Mouse (Mus musculus): ENCODE data around the gene 4931423N10Rik. TPM values are rescaled to one million over a fixed set of nuclear protein-coding genes. Genes with fewer than 3 reads are reported as not detected.
A peak's percentile ranks its signal among the peaks of the same experiment; 100 is the strongest.
"Not testable (repeated sequence)": the region's sequence is repeated elsewhere in the genome, so short reads cannot be mapped to it uniquely, and the experiment has no call there.

The 4931423N10Rik gene
- total RNA-seq (2021), result under 1 TPM in 1 of 2 experiments, not detected in 1; 0.30 TPM

DNA sequence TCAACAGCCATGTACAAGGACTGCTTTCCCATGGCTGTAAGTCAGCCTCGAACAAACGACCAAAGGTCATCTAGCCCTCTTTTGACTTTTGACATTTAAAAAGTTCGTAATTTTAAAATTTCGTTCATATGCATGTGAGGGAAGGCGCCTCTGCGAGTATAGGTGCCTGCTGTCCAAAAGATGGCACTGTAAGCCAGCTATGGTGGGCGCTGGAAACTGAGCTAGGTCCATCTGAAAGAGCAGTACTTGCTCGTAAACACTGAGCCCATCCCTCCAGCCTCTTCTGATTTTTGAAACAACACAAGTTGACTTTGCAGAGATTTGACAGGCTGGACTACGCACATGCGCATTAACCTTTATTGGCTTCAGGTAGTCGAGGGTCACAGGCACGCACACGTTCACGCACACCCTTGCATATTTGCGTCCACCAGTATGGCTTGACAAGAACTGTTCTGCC lies at the start of gene 4931423N10Rik:
Gene 4931423N10Rik, plus strand, starts transcription at position 407 of the 457 bp plus-strand sequence.
- intact Hi-C loops (cut with DNase I), result no loop called here
- DNase-seq (ENCODE audit: extremely low spot score in 1 of 2, low spot score in 2 of 2), result no peak

DNA sequence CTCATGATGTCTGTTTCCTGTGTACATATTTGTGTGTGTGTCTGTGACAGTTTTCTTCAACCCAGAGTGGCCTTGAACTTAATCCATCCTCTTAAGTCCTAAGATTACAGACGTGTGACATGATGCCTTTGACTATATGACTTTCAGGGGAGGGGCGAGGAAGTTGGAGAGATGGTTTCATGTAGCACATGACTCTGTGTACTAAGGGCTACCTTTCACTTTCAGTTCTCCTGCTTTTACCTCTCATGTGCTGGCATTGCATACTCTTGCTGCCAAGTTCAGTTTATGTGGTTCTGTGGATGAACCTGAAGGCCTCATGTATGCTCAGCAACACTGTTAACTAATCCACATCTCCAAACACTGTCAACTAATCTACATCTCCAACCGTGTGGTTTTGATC lies 35.0 kb upstream of the 4931423N10Rik start:
- no peak for DNase-seq (ENCODE audit: extremely low spot score in 1 of 2, low spot score in 2 of 2)

DNA sequence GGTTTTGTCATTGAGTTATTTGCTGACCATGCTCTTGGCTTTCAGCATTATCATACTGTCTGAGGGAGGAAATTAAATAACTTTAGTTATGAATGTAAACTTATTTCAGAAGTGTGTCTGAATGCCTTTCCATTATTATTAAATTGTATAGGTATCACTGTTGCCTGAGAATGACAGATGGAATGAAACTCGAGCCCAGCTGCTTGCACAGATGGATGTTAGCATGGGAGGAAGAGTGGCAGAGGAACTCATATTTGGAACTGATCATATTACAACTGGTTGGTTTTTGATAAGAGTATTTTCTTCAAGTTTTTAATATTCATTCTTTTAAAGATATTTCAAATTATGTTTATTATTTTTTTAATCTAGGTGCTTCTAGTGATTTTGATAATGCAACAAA lies 12.9 kb upstream of the 4931423N10Rik start:
- DNase-seq (ENCODE audit: extremely low spot score in 1 of 2, low spot score in 2 of 2), result no peak
- intact Hi-C loops (cut with DNase I), result no loop called here

More for the DNA sequence above, 35.0 kb upstream of the 4931423N10Rik start:
- intact Hi-C loops (cut with DNase I), result no loop called here

DNA sequence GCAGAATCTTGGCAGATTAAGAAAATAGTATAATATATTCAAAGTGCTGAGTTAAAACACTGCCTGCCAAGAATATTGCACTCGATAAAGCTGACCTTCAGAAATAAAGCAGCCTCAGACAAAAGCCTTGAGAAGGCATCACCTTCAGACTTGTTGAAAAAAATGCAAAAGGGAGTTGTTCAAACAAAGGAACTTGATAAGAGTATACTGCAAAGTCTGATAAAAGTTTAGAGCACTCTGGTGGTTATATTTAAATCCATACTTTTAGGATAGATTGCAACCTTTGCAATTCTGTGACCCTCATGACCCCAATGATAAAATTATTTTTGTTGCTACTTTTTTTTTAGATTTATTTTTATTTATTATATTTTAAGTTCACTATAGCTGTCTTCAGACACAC lies 6.2 kb upstream of the 4931423N10Rik start:
- intact Hi-C loops (cut with DNase I), result no loop called here

DNA sequence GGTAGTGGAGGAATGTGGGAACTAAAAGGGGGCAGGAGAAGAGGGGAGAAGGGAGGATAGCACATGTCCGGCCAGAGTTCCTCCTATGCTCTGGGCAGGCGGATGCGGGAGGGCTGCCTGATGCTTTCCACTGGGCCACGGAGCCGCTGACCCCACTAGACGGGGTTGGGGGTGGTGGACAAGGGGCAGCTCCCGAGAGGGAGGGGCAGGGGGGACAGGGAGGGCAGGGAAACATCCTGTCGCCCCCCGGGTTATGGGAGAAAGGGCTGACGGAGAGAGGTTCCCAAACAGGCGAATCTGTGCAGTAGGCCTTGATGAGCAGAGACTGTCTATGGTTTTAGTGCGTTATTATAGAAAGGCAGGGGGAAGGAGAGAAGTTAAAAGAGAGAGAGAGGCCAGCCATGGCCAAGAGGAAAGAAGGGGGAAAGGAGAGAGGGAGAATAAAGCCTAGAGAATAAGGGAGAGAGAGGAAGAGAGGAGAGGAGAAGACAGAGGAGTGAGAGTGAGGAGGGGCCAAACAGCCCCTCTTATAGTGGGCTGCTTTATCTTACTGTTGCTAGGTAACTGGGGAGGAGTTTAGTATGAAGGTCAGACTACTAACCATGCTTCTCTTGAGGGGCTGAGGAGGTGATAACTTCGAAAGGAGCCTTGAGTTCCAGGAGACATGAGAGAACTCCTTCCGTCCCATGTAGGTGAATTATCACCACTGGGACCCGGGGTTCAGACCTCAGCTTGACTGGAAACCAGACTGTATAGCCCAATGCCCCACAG lies 4.2 kb upstream of the 4931423N10Rik start:
- peak in 1 of 2 experiments; percentile 23 for DNase-seq (ENCODE audit: extremely low spot score in 1 of 2, low spot score in 2 of 2)
- intact Hi-C loops (cut with DNase I), result no loop called here

More for the DNA sequence above, 6.2 kb upstream of the 4931423N10Rik start:
- DNase-seq (ENCODE audit: extremely low spot score in 1 of 2, low spot score in 2 of 2), result no peak

DNA sequence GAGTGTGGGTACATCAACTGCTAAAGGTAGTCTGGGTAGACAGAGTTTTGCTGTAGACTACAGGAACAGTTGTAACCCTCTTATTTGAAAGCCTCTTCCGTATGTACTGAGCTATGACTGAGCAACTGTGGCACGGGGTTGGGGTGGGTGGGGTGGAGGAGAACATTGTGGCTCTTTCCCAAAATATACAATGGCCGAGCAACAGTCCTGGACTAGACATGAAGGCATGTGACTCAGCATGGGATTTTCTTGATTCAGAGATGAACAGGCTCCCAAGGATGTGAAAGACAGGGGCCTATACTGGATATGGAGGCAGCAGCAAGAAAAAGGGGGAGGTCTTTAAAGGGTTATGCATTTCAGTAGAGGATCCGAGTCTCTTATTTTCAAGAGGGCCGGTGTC lies 6.4 kb downstream of the 4931423N10Rik start:
- no peak for DNase-seq (ENCODE audit: extremely low spot score in 1 of 2, low spot score in 2 of 2)
- intact Hi-C loops (cut with DNase I), result no loop called here

DNA sequence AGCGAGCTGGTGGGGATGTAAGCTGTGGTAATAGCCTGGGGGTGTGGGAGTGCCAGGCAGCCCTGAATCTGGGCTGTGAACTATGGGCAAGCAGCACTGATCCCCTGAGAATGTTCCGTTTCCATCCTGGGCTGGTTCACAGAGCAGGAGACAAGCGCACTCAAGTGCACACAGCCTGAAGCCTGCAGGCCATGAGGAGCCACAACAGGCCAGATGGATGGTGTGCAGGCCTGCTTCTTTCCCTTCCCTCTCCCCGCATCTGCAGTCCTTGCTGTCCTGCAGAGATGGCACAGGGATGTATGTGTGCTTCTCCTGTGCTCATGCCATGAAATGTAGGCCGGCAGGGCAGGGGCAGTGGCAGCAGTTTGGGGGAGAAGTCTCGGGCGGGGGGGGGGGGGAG lies 17.9 kb downstream of the 4931423N10Rik start:
- intact Hi-C loops (cut with DNase I), result no loop called here

DNA sequence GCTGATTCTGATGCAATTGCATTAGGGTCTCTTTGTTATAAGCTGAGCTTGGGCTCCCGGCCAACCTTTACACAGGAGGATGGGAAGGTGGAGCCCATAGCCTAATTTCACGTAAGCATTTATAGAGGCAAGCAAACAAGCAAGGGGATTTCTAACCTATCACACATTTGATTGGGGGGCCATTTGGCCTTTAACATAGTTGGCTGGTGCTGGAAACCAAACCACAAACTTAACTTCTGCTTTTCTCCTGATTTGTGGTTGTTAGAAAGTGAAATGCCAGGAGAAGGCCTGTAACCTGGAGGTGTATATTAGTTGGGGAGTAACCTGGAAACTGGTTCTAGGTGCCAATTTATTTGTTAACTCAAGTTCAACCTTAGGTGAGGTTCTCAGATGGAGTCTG lies 21.2 kb downstream of the 4931423N10Rik start:
- no peak for DNase-seq (ENCODE audit: extremely low spot score in 1 of 2, low spot score in 2 of 2)
- intact Hi-C loops (cut with DNase I), result no loop called here

More for the DNA sequence above, 17.9 kb downstream of the 4931423N10Rik start:
- DNase-seq (ENCODE audit: extremely low spot score in 1 of 2, low spot score in 2 of 2), result no peak

DNA sequence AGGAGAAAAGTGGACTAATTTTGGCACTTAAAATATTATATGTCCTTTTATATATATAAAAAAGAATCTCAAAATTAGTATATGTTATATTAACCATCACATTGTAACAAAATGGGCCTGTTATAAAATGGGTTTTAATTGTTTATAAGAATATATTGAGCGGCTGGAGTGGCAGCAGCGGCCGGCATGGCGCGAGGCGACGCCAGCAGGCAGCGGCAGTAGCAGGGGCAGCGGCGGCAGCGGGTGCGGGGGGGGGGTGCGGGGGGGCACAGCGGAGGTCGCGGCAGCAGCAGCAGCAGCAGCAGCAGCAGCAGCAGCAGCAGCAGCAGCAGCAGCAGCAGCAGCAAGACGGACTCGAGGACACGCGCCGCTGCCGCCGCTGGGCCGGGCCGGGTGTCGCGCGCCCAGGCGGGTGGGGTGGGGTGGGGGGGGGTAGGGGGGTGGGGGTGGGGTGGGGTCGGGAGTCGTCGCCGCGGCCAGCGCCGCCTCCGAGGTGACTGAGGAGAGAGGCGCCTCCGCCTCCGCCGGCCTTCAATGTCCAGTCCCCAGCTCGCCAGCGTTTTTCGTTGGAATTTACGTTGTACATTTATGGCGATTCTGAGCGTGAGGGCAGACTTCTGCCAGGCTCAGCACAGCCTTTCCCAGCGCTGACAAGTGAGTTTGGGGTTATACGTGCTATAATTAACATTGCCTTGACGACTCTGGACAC lies 26.9 kb downstream of the 4931423N10Rik start:
- intact Hi-C loops (cut with DNase I), result no loop called here
- peak; percentile 5 to 26 for DNase-seq (ENCODE audit: extremely low spot score in 1 of 2, low spot score in 2 of 2)

DNA sequence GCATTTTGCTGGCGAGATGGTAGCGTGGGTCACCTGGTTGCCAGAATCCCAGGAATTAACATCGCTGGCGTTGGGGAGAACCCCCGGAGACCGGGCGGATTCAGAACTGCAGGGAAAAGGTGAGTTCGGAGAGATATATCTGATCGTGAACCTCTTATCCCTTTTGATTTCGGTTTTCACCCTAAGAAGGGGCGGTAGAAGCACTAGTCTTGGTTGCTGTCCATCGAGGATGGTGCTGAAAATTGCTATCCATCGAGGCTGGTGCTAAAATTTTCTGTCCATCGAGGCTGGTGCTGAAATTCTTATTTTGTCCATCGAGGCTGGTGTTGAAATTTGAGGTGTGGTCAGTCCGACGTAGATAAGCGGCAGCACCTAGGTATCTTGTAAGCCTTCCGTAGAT lies 83.7 kb downstream of the 4931423N10Rik start:
- intact Hi-C loops (cut with DNase I); DNase-seq (ENCODE audit: extremely low spot score in 1 of 2, low spot score in 2 of 2): not testable (repeated sequence)

DNA sequence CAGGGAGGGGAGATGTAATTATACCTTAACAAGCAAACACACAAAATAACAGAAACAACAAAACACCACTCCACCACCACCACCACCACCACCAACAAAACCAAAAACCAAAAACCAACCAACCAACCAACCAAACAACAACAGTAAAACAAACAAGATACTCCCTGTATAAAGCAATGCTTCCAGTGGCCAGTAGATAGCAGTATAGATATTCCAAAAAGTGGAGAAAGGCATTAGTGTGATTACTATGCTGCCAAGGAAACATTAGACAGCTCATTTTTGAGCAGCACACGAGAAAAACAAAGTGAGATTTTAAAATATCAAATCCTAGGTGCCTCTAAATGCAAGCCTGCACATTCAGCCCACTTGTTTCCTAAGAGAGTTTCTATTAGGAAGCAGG lies 107.6 kb downstream of the 4931423N10Rik start:
- DNase-seq (ENCODE audit: extremely low spot score in 1 of 2, low spot score in 2 of 2), result peak in 1 of 2 experiments; percentile 3
- intact Hi-C loops (cut with DNase I), result no loop called here

Other genes with a start within 250 kb of the 4931423N10Rik start
- 100 to 1,000 TPM; 121 to 131 TPM for gene Abi1, start 167.2 kb upstream of the 4931423N10Rik start, total RNA-seq (2021)
- 10 to 100 TPM; 64.9 to 71.4 TPM for gene Acbd5, start 139.3 kb upstream of the 4931423N10Rik start, total RNA-seq (2021)
- 1 to 10 TPM; 1.5 to 3.0 TPM for gene Mastl, start 51.5 kb upstream of the 4931423N10Rik start, total RNA-seq (2021)
- 10 to 100 TPM; 86.2 to 92.3 TPM for gene Yme1l1, start 51.1 kb upstream of the 4931423N10Rik start, total RNA-seq (2021)
- gene Nxph2, start 113.8 kb downstream of the 4931423N10Rik start, total RNA-seq (2021), result 1 to 10 TPM; 4.1 to 4.3 TPM